Mouse (Mus musculus): ENCODE data around the gene Nck2.

DNA sequence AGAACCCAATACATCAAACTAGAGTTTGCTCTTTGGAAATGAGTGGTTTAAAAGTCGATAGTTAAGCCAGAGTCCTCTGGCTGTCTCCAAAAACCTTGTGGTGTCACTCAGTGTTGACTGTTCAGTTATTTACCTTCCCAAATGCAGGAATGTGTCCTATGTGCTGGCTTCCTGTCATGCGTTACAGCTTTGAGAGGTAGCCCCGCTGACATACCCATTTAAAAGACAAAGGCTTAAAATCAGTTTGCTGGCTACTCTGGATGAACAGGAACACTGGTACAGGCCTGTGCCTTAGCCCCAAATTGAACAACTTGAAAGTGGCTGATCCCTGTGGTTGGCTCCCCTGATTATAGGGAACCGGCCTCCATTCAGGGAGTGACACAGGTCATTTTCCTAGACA lies 126.7 kb downstream of the Nck2 start:
- no peak for TF ChIP-seq EP300 (IDR thresholded peaks at IDR 0.05; ENCODE audit: low read depth)
- no peak for TF ChIP-seq CTCF (IDR thresholded peaks at IDR 0.05; ENCODE audit: low read depth)
